Mouse (Mus musculus): ENCODE results near the gene Cep97.
A peak's percentile ranks its signal among the peaks of the same experiment; 100 is the strongest.

The Cep97 gene

DNA sequence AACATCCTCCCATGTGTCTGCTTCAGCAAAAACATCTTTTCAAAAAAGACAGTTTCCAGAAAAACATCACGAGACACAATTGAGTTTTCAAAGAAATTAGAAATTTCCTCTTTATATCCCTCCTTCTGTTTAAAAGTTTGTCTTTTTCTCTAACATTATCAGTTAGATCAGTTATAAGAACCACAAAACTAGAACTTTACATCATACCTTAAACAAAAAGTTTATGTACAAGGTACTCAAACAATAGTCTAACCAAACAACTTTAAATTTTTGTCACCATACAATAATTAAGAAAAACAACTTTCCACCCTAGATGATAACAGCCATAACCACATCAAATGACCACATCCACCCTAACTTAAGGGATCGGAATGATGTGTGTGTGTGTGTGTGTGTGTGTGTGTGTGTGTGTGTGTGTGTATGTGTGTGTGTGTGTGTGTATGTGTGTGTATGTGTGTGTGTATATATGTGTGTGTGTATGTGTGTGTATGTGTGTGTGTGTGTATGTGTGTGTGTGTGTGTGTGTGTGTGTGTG is 13.3 kb upstream of the Cep97 start:
- DNase-seq (ENCODE audit: low spot score in 2 of 2): peak in 1 of 2 experiments; percentile 19

DNA sequence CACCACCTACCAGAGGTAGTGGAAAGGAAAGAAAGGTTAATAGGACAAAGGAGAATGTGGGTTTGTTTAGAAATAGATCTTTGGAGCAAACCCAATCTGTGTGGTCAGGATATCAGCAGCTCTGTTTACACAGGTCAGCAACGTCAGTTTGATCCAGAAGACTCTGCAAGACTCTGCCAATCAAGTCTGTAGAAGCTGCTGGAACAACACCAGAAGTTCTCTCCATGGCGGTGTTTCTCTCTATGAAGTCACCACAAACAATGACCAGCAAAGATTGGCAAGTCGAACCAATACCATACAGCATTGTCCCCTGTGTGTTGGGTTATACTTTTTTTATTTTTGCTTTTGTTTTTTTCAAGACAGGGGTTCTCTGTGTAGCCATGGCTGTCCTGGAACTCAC is 12.6 kb upstream of the Cep97 start:
- DNase-seq (ENCODE audit: low spot score in 2 of 2): no peak

DNA sequence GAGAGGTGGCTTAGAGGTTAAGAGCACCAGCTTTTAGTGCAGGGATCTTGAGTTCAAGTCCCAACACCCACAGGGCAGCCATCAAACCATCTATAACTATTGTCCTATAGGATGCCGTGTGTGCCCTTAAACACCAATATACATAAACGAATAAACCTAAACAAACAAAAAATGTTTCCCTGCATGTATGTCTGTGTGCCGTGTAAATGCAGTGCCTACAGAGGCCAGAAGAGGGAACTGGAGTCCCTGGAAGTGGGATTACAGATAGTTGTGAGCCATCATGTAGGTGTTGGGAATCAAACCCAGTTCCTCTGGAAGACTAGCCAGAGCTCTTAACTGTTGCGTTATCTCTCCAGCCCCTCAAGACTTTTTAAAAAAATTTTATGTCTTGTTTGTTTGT is 6.1 kb upstream of the Cep97 start:
- DNase-seq (ENCODE audit: low spot score in 2 of 2): no peak

DNA sequence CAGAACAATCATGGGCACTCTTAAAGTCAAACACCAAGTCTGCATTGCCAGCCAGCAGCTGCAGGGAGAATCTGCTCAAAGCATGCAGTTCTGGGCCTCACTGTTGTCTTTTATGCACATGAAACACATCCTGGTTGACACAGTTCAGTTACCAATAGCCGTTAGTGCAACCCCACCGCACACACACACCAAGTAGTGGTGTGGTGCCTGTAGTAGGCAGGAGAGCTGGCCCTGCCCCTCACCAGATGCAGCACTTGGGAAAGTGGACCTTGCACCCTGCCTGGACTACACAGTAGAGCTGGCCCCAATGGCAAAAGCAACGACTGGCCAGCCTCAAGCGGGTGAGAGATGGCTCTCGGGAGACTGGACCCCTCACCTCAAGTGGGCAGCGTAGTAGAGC is 5.0 kb upstream of the Cep97 start:
- DNase-seq (ENCODE audit: low spot score in 2 of 2): no peak

DNA sequence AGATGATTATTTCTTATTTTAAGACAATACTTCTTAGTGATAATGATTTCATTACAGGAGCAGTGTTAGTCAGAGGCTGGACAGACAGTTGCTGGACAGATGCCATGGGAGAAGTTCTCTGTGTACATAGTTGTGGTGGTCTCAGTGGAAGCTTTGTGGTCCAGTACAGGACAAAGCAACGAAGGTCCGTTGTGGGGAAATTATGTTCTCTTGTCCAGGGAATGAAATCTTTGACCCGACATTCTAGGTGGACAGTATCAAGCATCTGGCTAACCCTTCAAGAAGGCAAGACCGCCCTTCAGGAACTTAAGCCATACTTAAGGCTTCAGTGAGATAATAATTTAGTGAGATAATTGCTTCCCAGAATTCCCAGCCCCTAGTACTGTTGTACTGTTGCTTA is 4.1 kb upstream of the Cep97 start:
- DNase-seq (ENCODE audit: low spot score in 2 of 2): no peak

DNA sequence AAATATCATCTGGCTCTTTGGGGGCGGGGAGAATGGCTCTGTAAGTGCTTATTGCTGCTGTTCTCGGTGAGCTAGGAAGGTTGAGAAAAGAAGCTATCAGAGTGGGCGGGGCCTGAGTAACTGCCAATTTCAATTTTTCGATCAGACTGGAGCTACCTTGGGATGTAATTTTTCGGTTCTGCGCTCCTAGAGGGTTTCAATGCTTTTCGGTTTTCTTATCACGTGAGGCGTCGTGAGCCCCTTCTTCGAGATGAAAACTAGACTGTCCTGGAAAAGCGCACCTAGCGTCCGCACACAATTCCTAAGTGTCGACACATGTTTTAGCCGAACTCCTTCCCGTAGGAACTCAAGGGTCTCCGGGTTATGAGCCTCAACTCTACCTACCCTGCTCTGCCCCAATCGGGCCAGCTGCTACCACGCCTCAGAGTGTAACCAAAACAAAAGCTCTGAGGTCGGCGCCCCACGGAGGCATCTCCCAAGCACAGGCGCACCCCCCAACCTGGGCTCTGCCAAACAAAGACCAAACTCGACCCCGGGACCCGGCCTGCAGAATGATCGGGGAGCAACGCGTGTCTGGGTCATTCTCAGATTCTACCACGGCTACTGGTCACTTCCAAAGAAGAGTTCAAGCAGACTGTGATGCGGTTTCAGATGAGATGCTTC is 843 bp downstream of the Cep97 start:
- peak; percentile 6 to 36 for DNase-seq (ENCODE audit: low spot score in 2 of 2)

DNA sequence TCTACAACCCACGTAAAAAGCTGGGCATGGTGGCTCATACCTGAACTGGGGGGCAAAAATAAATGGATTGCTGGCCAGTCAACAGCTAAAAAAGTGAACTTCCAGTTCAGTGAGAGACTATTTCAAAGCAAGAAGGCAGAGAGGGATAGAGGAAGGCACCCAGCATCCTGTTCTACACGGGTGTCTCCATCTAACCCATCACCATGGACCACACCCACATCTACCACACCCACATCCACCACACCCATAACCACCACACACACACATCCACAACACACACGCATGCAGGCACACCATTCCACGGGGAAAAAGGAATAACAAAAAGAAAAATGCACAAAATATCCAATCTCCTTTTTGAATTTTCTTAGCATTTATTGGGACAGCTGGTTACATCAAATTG is 10.6 kb downstream of the Cep97 start:
- DNase-seq (ENCODE audit: low spot score in 2 of 2): no peak

DNA sequence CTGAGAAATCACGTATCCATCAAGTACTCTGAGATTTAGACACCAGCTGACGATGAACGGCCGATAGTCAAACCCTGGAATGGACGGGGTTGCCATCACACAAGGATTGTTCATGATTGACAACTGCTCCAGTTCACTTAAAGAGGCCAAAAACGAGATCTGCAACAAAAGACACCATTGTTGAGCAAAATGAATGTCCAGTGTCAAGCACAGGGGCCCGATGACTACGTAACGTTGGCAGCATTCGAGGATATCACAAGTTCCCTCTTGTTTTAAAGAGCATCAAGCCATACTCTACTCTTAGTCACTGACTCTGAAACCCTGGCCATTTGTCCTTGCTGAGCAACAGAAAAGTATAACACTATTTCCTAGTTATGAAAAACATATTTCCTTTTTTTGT is 12.6 kb downstream of the Cep97 start:
- DNase-seq (ENCODE audit: low spot score in 2 of 2): no peak

DNA sequence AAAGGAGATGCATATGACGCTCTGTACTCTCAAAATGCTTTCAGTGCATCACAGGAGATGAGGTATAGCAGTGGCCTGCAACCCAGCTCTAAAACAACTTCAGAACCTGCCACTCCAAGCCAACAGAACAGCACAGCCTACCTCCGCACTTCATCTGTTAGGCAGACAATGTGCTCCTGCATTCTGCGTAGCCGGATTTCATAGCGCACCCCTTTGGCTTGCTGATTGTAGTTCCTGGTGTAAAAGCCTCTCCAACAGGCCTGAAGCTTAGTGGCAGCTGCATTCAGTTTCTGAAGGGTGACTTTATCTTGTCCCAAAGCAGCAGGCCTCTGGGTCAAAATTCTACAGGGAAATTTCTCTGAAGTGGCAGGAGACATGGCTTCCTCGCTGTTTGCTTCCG is 19.9 kb downstream of the Cep97 start:
- no peak for DNase-seq (ENCODE audit: low spot score in 2 of 2)

DNA sequence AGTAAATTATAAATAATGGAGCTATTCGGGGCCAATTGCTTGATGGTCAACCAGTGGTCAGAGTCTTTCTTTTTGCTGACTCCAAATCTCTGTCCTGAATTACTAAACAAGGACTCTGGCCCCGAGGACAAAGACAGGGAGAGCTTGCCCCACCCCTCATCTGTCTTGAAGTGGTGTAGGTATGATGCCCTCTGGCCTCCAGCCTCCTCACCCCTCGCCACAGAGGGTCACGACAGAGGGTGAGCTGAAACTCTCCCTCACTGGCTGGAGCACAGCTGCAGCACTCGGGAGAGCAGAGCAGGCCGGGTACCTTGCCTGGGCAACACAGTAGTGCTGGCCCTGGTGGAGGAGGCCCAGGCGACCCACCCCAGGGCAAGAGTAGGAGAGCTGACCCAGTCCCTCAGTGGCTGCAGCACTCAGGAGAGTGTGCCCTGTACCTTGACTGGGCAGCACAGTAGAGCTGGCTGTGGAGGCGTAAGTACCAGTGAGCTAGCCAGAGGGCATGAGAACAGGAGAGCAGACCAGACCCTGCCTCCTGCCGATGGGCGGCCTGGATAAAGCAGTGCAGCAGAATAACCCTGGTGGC is 24.4 kb downstream of the Cep97 start:
- no peak for DNase-seq (ENCODE audit: low spot score in 2 of 2)

DNA sequence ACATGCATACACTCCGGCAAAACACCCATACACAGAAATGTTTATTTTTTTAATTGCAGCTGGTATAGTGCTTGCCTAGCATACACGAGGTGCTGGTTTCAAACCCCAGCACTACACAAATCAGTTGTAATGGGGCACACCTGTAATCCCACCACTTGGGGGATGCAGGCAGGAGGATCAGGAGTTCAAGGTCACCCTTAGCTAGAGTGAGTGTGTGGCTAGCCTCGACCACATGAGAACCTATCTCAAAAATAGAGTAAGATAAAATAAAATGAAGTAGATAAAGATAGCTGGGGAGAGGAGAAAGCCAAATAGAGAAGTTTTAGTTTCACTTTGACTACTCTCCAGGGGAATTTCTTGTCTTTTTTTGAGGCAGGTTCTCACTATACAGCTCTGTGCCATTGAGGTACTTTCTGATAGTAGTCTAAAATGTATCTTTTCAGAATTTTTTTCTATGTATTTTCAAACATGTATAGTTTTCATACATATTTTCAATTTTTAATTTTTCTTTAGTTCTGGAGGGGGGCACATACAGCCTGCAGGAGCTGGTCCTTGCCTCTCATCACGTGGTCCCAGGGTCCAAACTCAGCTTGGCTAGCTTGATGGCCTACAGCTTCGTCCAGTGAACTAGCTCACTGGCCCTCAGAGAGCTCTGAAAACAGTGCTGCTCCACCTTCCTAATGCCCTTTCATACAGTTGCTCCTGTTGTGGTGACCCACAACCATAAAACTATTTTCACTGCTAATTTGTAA is 27.6 kb downstream of the Cep97 start:
- DNase-seq (ENCODE audit: low spot score in 2 of 2): no peak

DNA sequence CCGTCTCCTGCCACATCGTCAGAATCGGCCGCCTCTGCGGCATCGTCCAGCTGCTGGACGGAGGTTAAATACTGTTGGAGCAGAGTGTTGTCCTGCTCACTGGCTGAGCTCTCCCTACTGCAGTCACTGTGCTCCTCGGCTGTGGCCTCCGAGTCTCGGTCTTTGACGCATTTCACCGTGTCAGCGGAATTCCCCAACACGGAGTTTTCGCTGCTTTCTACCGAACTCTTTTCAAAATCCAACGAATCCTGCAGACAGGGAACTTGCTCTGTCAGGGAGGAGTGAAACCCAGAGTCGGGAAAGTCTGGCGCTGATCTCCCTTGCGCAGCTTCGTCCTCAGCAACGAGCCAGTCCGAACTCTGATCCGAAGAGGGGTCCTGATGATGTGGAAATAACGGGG is 29.3 kb downstream of the Cep97 start:
- DNase-seq (ENCODE audit: low spot score in 2 of 2): no peak

DNA sequence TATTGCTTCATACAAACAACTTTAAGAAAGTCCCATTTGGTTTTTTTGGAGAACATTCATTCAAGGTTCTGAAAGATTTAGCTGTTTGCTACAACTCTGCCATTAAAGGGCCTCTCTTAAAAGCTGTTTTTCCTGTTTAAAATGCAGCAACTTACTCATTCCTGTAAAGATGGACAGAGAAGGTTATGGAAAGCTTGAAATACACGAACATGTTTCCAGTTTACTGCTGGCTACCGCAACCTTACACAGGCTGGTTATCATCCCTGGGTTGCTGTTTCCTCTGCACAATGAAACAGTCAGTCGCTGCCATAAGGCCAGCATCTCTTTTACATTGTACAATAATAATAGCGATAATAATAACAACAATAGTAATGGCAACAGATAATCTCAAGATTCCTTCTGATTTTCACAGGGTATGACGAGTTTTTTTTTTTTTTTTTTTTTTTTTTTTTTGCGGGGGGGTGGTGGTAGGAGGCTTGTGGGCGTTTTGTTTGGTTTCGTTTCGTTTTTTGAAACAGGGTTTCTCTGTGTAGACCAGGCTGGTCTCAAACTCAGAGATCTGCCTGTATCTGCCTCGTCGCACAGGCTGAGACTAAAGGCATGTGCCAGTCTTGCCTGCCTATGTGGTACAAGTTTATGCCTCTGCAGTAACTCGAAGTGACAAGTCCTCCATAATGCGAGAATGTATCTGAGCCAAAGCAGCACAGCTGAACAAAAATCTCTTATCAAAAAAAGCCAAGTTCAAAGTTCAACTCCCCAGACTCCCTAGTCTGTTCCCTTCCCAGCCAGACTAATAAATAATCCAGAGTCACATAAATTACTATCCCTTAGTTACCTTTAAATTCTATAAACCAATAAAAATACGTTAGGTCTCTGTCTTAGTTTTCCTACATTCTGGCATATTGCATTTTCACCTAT is 32.6 kb downstream of the Cep97 start:
- no peak for DNase-seq (ENCODE audit: low spot score in 2 of 2)

DNA sequence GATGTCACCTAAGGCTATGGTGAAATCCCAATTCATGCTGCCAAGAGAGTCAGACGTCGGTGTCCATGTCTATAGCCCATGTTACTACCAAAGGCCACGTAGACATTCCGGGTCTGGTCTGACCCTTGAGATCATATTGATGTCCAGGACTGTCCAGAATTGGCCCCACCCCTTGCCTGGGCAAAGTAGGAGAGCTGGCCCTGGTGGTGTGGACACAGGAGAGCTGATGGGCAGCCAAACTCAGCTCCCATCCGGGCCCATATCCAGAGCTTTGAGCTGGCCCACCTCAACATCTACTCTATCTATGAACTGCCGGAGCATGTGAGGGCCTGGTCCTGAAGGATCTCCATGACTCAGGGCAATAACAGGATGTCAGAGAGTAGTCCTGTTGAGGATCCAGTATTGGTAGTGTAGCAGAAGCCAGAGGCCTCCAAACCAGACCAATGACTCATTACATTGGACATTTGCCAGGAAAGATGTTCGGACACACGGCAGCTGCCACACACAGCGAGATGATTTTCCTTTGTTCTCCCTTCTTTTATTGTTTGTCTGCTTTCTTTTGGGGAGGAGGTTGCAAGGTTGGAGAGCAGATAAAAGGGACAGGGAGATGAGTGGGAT is 36.2 kb downstream of the Cep97 start:
- no peak for DNase-seq (ENCODE audit: low spot score in 2 of 2)

DNA sequence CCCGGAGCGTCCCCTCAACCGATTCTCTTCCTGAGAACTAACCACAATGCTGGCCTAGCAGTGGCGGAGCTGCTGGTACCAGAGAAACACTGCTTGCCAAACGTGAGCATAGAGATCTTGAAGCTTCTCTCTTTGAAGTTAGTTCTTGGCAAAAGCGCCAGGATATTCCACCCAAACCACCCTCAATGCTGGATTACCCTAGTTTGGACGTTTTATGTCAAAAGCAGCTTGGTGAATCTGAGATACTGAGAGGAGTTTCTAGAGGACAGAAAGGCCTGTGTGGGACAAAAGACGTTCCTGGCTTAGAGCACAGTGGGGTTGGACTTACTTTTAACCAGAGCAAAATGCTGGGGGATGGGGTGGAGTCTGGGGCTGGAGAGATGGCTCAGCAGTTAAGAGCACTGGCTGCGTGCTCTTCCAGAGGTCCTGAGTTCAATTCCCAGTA is 39.0 kb downstream of the Cep97 start:
- no peak for DNase-seq (ENCODE audit: low spot score in 2 of 2)

DNA sequence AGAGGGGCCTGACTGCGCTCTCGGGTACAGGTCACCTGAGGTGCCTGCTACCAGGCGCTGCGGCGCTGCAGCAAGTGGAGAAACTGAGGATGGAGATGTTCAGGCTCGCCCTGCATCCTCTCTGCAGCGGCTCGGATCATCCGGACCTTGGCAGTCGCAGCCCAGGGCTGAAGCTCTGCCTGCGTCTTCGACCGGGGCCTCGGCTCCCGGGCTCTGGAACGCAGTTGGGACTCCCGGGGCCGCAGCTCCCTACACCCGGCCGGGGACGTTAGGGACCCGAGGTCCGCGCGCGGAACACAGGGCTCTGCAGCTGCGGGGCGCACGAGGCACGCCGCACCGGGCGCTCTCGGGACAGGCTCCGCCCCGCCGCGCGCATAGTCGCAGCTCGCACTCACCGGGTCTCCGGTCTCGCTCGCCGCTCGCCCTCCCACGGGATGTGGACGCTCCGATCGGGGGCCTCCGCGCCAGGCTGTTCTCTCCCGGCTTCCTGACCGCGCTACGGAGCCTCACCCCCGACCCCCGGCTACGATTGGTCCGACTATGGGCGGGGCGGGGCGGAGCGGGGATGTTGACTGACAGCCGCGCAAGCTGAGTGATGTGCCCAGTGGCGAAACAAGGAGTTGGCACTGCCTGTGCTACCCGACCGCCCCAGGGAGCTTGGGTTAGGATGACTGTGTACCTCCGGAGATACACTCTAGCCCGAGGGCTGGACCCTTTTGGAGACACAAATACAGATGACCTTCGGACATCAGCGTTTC is 39.6 kb downstream of the Cep97 start, which contains the start of gene Nxpe3:
Gene Nxpe3 (minus strand): TSS at position 393 of the 758 bp plus-strand sequence.
- DNase-seq (ENCODE audit: low spot score in 2 of 2): peak; percentile 70 to 80

DNA sequence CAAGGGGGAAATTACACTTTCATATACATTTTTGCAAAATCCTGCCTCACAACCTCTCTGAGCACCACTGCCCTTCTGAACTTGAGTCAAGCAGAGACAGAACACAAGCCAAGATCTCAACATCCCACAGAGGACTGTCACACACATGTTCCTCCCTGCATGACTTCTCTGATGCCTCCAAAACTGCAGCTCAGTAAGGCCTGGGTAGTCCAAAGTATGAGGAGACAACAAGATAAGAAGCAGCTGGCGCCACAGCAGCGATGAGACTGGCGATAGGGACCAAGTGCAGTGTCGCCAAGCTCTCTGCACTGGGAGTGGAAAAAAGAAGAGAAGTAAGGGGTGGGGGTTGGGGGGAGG is 40.1 kb downstream of the Cep97 start:
- DNase-seq (ENCODE audit: low spot score in 2 of 2): no peak

DNA sequence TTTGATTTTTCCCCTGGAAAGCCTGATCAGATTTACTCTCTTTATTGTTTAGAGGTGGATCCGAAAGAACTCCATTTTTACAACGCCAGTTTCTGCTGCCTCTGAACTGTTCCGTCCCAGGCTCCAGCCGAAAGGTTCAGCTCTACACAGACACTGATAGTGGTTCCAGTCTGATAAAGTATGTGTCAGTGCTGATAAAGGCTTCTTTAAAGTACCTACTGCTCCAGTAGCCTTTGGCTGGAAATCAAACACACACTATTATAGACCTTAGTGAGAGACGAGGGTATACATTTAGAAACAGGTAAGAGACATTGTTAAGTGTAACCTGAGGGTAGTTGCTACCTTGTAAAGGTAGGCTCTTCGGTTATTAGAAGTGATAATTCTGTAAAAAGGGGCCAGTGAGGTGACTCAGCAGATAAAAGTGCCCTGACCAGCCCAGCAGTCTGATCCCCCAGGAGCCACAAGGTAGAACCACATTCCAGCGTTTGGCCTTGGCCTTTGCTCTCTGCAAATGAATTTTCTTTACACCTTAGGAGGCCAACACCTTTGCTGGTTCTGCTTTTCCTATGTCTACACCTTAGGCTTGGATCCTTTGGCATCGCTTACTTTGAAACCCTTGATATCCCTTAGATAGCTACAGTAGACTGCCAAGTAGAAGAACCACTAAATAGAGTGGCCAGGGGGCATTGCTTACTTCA is 41.1 kb downstream of the Cep97 start:
- DNase-seq (ENCODE audit: low spot score in 2 of 2): no peak

DNA sequence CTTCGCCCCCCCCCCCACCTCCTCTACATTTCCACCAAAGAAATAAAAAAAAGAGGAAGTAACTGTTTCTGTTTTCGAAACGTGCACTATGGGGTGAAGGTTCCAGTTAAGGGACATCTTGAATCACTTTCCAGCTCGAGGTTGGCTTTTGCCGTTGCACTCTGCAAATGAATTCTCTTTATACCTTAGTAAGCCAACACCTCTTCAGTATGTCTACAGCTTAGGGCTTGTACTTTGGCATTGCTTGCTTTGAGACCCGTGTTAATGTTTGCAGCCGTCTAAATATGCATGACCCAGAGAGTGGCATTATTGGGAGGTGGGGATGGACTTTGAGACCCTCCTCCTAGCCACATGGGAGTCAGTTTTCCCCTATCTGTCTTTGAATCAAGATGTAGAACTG is 42.2 kb downstream of the Cep97 start:
- no peak for DNase-seq (ENCODE audit: low spot score in 2 of 2)

DNA sequence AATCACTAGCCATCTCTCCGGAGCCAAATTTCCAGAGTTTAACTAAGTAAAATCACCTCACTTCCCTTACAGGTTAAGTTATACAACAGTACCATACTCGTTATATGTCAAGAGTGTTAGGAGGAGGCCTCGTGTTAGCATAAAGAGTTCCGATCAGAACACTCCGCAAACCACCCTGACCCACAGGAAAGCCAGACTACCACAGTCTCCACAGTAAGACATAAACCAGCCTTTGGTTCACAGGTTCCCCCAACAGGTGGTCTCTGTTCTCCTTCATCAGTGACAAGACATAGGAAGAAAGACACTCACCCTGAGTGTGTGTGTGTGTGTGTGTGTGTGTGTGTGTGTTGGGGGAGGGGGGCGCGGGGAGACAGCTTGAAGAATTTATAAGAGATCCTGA is 43.3 kb downstream of the Cep97 start:
- DNase-seq (ENCODE audit: low spot score in 2 of 2): no peak
